Mouse (Mus musculus) yolk sac, embryonic 10.5 days (tissue): ENCODE results near the gene Cep44.

Experiments used
- DNase-seq: peaks from one replicate; pipeline ENCODE4 v3.0.0-alpha.2; 2017; ENCODE audit warnings: low spot score

Gene Cep44

DNA sequence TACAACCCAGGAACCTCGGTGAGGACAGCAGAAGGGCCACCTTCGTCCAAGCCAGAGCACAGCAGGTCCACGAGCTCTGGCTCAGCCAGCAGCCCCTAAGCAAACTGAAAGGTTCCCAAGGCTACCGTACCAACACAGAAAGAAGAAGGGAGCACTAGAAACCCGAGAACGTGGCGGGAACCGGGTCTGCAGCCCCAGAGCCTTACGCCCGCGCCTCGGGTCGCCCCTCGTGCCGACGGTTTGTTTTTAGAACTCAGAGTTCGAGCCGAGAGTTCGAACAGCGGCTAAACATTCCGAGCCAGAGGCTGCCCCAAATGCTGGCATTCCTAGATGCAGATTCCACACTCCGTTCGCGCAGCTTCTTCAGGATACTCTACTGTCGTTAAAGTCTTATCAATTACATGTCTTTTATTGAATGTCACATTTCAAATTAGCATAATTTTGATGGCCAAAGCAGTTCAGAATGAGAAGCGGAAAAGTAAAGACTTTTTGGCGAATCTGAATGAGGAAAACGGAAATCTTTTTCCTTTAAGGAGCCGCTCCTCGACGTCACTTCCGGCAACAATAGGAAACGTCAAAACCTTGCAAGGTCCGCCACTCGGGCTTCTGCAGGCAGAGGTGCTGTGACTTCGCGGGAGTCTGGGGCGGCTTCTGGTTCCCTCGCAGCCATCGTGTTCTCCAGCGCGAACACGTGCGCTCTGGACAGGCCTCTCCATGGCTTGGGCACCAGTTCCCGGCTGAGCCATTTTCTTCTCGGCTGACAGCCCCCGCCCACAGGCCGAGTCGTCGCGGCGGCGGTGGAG lies at the start of gene Cep44, which contains the start of gene Fbxo8:
Gene Cep44, minus strand, starts transcription at position 490 of the 803 bp plus-strand sequence.
Gene Fbxo8, plus strand, starts transcription at position 533 of the 803 bp plus-strand sequence.
- DNase-seq = peak; percentile 89

GRCm38 (mm10) chr8:56591502-56591901 lies 40.7 kb upstream of the Cep44 start:
- no peak for DNase-seq

DNA sequence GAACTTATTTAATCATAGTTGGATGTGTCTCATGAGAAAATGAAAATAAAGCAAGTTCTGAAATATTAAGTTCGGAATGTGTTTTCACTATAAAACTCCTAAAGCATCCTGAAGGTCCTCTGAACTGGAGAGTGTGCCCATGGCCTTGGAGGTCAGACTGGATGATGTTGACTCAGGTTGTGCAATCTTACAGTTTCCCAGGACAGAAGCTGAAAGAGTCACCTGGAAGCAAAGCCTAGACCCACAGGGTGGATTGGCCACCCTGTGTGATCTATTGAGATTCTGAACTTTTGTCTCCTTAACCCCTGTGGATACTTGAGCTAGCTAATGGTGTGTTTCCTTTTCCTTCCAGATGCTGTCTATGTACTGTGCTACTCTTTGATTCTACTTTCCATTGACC lies 40.2 kb upstream of the Cep44 start:
- no peak for DNase-seq

DNA sequence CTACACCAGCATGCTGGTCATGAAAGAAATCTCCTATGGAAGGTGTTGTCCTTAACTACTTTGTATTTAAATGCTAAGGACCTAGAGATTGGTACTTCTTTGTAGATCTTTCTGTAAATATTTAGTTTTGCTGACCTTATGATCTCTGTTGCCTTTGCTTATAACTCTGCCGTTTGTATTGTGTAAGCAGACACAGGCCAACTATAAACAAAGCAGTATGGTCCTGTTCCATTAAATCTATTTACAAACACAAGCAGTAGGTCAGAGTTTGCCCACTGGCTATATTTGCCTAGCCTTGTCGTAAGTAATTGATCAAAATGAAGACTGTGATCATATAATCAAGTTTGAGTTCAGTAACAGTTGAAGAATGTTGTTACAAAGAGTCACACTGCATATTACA lies 38.2 kb upstream of the Cep44 start:
- DNase-seq = no peak

DNA sequence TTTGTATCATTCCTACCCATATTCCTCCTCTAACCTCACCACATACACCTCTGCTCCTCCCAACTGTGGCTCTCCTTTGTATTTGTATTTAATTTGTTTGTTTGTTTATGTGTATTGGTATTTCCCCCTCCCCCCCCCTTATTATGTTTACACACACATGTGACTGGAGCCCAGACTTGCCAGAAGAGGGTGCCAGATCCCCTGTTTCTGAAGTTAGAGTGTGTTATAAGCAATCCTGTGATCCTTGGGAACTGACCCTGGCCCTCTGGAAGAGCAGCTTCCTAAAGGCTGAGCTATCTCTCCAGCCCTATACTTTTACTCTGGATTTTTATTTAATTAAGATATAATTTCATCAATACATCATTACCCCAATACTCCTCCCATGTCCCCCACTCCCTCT lies 32.0 kb upstream of the Cep44 start:
- no peak for DNase-seq

DNA sequence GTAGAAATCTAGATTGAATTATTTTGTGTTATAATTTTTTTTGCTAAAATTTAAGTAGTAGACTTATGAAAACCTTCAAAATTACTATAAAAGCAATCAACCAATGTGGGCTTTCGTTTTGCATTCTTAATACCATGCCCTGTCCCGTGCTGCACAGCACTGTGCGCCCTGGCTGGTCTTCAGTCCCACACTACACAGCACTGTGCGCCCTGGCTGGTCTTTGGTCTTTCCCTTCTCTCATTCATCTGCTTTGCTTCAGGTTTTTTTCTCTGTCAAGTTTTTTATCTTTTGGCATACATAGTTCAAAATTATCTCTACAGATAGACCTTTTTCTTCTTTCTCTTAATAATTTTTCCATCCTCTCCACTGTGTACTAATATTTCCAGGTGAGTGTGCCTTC lies 30.1 kb upstream of the Cep44 start:
- no peak for DNase-seq

DNA sequence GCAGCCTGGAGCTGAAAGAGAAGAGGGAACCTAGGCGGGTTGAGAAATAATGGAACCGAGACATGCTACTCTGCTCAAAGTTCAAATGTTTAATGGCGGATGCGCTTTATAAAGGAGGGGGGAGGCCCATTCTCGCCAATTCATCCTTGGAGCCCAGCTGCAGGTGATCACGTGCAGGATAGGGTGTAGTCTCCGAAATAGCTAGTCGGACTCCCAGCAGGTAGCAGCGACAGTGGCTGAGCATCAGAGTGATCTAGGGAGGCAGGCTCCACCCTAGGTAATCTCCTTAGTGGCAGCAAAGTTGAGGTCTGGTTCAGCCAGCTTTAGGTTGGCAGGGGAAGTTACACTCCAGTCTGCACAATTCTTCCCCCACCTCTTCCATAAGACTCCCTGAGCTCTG lies 16.0 kb upstream of the Cep44 start:
- peak; percentile 20 for DNase-seq

GRCm38 (mm10) chr8:56564399-56565047 lies 13.7 kb upstream of the Cep44 start:
- DNase-seq = peak; percentile 51

GRCm38 (mm10) chr8:56552551-56553103 lies 1.8 kb upstream of the Cep44 start:
- no peak for DNase-seq

DNA sequence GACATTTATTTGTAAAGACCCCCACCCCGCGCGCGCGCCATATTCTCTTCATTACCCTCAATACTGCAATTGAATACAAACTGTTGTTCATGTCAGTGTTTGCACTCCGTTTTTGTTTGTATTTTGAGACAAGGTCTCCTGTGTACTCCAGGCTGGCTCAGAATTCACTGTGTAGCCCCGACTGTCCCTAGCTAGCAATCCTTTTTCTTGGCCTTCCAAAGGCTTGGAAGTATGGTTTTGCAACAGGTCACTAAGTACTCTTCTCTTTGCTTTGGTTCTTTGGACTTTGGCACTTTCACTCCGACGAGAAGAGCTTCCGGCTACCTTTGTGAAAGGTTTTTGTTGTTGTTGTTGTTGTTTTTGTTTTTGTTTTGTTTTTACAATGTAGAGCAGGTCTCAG lies 1.2 kb upstream of the Cep44 start:
- DNase-seq = peak; percentile 36

- DNase-seq = peak; percentile 90
Observed at GRCm38 (mm10) chr8:56551361-56551852, 560 bp upstream of the Cep44 start.

GRCm38 (mm10) chr8:56547866-56548265 lies 3.0 kb downstream of the Cep44 start:
- DNase-seq = no peak

DNA sequence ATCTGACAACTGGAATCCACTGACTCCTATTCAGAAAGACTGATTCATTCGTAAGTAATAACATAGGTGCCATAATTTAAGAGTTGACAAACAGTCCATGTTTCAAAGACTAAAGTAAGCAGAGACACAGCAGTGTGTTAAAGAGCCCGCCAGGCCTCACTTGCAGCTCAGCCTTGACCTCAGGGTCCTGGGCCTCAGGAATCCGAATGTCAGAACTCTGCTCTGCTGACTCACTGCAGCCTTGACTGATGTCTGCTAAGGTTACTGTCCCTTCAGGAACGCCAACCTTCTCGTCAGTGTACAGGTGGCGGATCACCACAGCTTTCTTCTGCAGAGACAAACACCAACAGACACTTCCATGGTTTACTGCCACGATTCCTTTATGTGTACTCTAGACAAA lies 10.1 kb downstream of the Cep44 start:
- DNase-seq = no peak

DNA sequence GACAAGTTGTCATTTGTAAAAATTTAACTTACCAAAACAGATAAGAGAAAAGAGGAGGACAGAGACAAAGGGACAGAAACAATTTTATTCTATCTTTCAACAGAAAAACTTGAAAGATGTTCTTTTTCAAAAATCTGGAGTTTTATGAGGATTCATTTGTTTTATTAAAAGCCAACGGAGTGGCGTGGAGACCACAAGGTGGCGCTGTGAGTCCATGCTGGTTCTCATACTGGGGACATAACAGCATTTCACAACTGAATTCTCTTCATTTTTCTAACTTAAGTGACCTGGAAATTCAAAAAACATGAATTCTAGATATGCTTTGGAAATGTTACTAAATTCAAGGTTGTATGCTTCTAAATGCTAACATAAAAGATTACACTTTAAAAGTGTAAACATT lies 20.5 kb downstream of the Cep44 start:
- no peak for DNase-seq

GRCm38 (mm10) chr8:56528869-56529268 lies 22.0 kb downstream of the Cep44 start:
- no peak for DNase-seq

DNA sequence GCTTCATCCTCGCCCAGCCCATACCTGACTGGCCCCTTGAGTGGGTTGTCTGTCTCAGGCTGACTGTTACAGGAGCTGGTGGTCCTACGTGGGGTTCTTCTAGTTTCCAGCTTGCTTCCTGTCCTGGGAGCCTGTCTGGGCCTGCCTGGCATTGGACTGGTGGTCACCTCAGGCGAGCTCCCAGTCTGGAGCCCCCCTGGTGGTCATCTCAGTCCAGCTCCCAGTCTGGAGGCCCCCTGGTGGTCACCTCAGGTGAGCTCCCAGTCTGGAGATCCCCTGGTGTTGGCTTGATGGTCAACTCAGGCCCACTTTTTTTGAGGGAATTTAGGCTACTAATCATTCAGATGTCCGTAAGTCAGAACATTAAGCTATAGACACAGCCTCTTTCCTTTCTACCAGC lies 29.8 kb downstream of the Cep44 start:
- DNase-seq = no peak

GRCm38 (mm10) chr8:56520249-56520648 lies 30.6 kb downstream of the Cep44 start:
- no peak for DNase-seq

- DNase-seq = no peak
Observed at GRCm38 (mm10) chr8:56518848-56519247, 32.0 kb downstream of the Cep44 start.

DNA sequence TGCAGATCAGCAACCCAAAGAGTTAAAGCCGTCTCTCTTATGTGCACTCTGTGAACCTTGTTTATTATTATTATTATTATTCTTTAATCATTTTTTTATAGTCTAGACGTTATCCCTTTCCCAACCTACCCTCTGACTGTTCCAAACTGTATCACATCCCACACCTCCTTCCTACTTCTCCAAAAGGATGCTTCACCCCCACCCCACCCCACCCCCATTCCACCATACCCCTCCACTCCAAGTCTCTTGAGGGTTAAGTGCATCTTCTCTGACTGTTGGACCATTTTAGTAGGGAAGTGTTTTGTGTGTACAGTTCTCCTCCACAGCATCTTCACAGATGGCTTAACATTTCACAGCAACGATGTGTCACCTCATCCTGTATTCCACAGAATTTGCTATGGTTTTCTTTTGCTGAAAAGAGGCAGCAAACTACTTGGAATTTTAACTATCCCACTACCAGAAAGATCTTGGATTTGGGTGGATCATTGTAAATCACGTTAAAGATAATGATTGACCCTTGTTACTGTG lies 41.8 kb downstream of the Cep44 start:
- DNase-seq = no peak

GRCm38 (mm10) chr8:56508318-56508951 lies 42.4 kb downstream of the Cep44 start:
- no peak for DNase-seq

- DNase-seq = no peak
Observed at GRCm38 (mm10) chr8:56501911-56502310, 48.9 kb downstream of the Cep44 start.

- no peak for DNase-seq
Observed at GRCm38 (mm10) chr8:56489496-56489895, 61.4 kb downstream of the Cep44 start.
